16 mouse cellular contexts compared by ENCODE assay signal in the genomic region with DNA sequence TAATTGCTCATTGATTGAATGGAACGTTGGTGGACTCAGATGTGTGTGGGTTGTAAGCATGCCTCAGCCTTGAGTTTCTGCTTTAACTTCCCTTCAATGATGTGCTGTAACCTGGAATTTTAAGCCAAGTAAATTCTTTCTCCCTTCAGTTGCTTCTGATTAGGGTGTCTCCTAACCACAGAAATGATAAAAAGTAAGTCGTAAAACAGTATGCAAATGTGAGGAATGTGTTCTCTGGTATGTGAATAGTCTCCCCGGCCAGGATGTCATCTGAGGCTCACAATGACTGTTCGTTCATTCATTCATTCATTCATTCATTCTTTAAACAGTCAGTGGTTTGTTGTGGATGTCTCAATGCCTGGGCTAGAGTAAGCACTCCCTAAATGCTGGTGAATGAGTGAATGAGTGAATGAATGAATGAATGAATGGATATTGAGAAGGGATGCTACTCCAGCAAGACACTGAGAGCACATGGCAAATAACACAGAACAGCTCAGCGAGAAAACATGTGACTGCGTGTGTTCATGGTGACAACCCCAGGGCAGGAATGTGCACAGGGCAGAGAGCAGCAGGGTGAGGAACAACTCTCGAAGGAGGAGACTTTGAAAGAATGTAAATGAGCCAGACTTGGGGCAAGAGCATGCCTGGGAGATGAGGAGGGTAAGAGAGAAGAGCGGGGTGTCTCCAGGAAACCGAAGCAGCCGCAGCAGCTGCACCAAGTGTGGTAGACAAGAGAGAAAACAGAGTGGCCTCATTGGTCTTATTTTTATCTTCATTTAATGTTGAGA. TPM values are rescaled to one million over a fixed set of nuclear protein-coding genes. Genes with fewer than 3 reads are reported as not detected.
A peak's percentile ranks its signal among the peaks of the same experiment; 100 is the strongest.
DNase-seq lines count a peak whose midpoint lies in the region; ATAC-seq lines count a peak whose summit lies in the region.
"Had no signal": no experiment of that assay in that cellular context is flagged by ENCODE, and none has a peak within 500 bp of the region (broad histone marks: within the 10 kb centered on the region; RNA-seq: fewer than 3 reads in every experiment).

No protein-coding gene starts in this region.

- intact Hi-C loops in heart, postnatal 36 days (cut with DNase I) = no loop called here

- no peaks in the 10 kb centered on the region for H3K27me3 ChIP-seq in heart, embryonic 13.5 days (replicated peaks)
- H3K27me3 ChIP-seq in lung, embryonic 15.5 days = no peaks in the 10 kb centered on the region
- H3K27me3 ChIP-seq in limb, embryonic 13.5 days = no peaks in the 10 kb centered on the region

- H3K4me1 ChIP-seq in heart, embryonic 13.5 days = peaks cover 78% of the 10 kb centered on the region
- peaks cover 71% of the 10 kb centered on the region for H3K4me1 ChIP-seq in lung, embryonic 15.5 days
- H3K4me1 ChIP-seq in limb, embryonic 13.5 days = peaks cover 51% of the 10 kb centered on the region

- H3K4me2 ChIP-seq in heart, embryonic 13.5 days = peak overlapping the region; percentile 77
- peak overlapping the region; percentile 78 for H3K4me2 ChIP-seq in lung, embryonic 15.5 days
- H3K4me2 ChIP-seq in limb, embryonic 13.5 days (replicated peaks) = peak overlapping the region; percentile 79; the same call in 1 of the 2 replicates

- DNase-seq in heart, postnatal 36 days = no peak
- DNase-seq in lung, postnatal 25 days (ENCODE audit: low spot score) = no peak
- peak; percentile 66 for DNase-seq in Muller cell, postnatal 12 days (ENCODE audit: inconsistent ontology term)
- DNase-seq in T-cell, adult 2 months (ENCODE audit: low spot score) = no peak
- no peak for DNase-seq in gastrocnemius, postnatal 10 days
- DNase-seq: adrenal gland, postnatal 36 days; liver, embryonic 13.5 days; lung, postnatal 36 days had no signal

- H3K4me3 ChIP-seq in heart, embryonic 13.5 days = 0 out of 2 replicates have a peak overlapping the region, but pooled peaks have one; percentile 70
- H3K4me3 ChIP-seq in lung, embryonic 15.5 days = peak overlapping the region; percentile 89; the same call in 1 of the 2 replicates
- peak overlapping the region; percentile 81; the same call in 1 of the 2 replicates for H3K4me3 ChIP-seq in limb, embryonic 13.5 days
- H3K4me3 ChIP-seq: erythroblast, embryonic 14.5 days; left cerebral cortex, adult 2 months had no signal

- 76% methylated on average over 10 of the region's 10 CpGs for WGBS in heart, embryonic 13.5 days
- 80% methylated on average over 10 of the region's 10 CpGs for WGBS in lung, embryonic 15.5 days
- 86% methylated on average over 10 of the region's 10 CpGs for WGBS in limb, embryonic 13.5 days

- H3K9me3 ChIP-seq in heart, embryonic 13.5 days = no peaks in the 10 kb centered on the region
- no peaks in the 10 kb centered on the region for H3K9me3 ChIP-seq in lung, embryonic 15.5 days
- no peaks in the 10 kb centered on the region for H3K9me3 ChIP-seq in limb, embryonic 13.5 days
- H3K9me3 ChIP-seq: liver, embryonic 13.5 days had no signal

- no peak overlapping the region for H3K9ac ChIP-seq in heart, embryonic 13.5 days
- no peak overlapping the region for H3K9ac ChIP-seq in lung, embryonic 15.5 days
- no peak overlapping the region for H3K9ac ChIP-seq in limb, embryonic 13.5 days
- H3K9ac ChIP-seq: liver, embryonic 13.5 days had no signal

- H3K36me3 ChIP-seq in heart, embryonic 13.5 days = peaks cover 43% of the 10 kb centered on the region
- peaks cover 21% of the 10 kb centered on the region for H3K36me3 ChIP-seq in lung, embryonic 15.5 days
- peaks cover 47% of the 10 kb centered on the region for H3K36me3 ChIP-seq in limb, embryonic 13.5 days

- no peak for ATAC-seq in heart, embryonic 13.5 days (ENCODE audit: extremely low read depth, insufficient number of reproducible peaks, low FRiP score, low TSS enrichment)
- ATAC-seq in lung, embryonic 15.5 days (ENCODE audit: borderline replicate concordance, extremely low read depth, low FRiP score, low TSS enrichment) = no peak
- ATAC-seq in limb, embryonic 13.5 days (ENCODE audit: low FRiP score, low read depth) = no peak
- ATAC-seq: intestine, postnatal 0 days had no signal

- no peak overlapping the region for H3K27ac ChIP-seq in heart, embryonic 13.5 days (replicated peaks)
- no peak overlapping the region for H3K27ac ChIP-seq in lung, embryonic 15.5 days
- no peak overlapping the region for H3K27ac ChIP-seq in limb, embryonic 13.5 days
- H3K27ac ChIP-seq: left cerebral cortex, adult 2 months; liver, embryonic 13.5 days had no signal

RNA-seq across cellular contexts. Expression of gene Capn2, which starts 2.4 kb away (rescaled TPM):
- polyA plus RNA-seq in heart, embryonic 13.5 days (2015; fragmentation: Nextera tagmentation; extraction: Ambion mirVana) = 90.2 and 93.3 TPM in 2 replicates
- 10 to 100 TPM; 58.7 to 79.0 TPM for total RNA-seq in heart, postnatal 36 days (2021)
- polyA plus RNA-seq in lung, embryonic 15.5 days (2015; fragmentation: Nextera tagmentation; extraction: Ambion mirVana) = 135 and 136 TPM in 2 replicates
- polyA plus RNA-seq in limb, embryonic 13.5 days (2015; fragmentation: Nextera tagmentation; extraction: Ambion mirVana) = 138 and 148 TPM in 2 replicates
- total RNA-seq in gastrocnemius, postnatal 10 days (2021) = 10 to 100 TPM; 79.2 to 87.6 TPM

RNA-seq across cellular contexts. Expression of gene Capn8, which starts 49.8 kb away (rescaled TPM):
- polyA plus RNA-seq in heart, embryonic 13.5 days (2015; fragmentation: Nextera tagmentation; extraction: Ambion mirVana) = not detected in 2 replicates
- not detected for total RNA-seq in heart, postnatal 36 days (2021)
- 0.09 TPM in 1 of 2 replicates, not detected in the other for polyA plus RNA-seq in lung, embryonic 15.5 days (2015; fragmentation: Nextera tagmentation; extraction: Ambion mirVana)
- polyA plus RNA-seq in limb, embryonic 13.5 days (2015; fragmentation: Nextera tagmentation; extraction: Ambion mirVana) = not detected in 2 replicates
- total RNA-seq in gastrocnemius, postnatal 10 days (2021) = not detected
- total RNA-seq: heart, adult 8-10 months; left cerebral cortex, adult 2 months; monocyte, adult 5-6 weeks had no signal
- polyA plus RNA-seq: erythroblast, embryonic 14.5 days; liver, embryonic 13.5 days had no signal
